Mouse (Mus musculus): ENCODE measurements around the gene Nhlrc3.

GRCm38 (mm10) chr3:53502428-53502827 is 39.3 kb upstream of the Nhlrc3 start:
- TF ChIP-seq GATA1 (IDR thresholded peaks at IDR 0.05; ENCODE audit: borderline replicate concordance, low read length) (no peak), FLI1 (IDR thresholded peaks at IDR 0.05; ENCODE audit: low read length) (no peak)

All from megakaryocyte, embryonic 14.5 days (primary cell).